Comparison of ENCODE assay signal across 1 mouse cellular context in the genomic region with DNA sequence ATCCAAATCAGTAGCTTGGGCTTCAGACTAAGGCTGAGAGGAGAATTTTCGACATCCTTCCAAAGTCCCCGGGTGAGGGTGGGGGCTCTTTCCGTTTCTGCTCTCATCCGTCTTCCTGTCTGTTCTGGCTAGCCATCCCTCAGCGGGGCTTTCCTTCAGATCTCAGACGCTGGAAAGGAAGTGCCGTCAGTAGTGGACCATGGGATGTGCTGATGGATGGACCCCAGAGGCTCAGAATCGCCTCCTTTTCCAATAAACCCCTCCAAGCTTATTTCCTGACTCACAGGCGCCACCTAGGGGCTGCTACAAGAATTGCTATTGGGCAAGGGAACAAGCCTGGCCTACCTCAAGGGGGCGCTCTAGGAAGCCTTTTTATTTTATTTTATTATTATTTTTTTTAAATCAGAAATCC.
TF ChIP-seq lines count a peak whose summit lies in the region.

No protein-coding gene starts in this region.

TF ChIP-seq in C2C12, 6 proteins besides CTCF, POLR2A, EP300 and RAD21:
- TF ChIP-seq MAX (IDR thresholded peaks at IDR 0.05) (no peak), FOSL1 (IDR thresholded peaks at IDR 0.05; ENCODE audit: insufficient read depth, low read length, poor library complexity, severe bottlenecking) (no peak), MYOG (IDR thresholded peaks at IDR 0.05; ENCODE audit: control insufficient read depth, extremely low read depth, insufficient read length) (no peak), CEBPB (IDR thresholded peaks at IDR 0.05; ENCODE audit: low read depth) (no peak), USF1 (IDR thresholded peaks at IDR 0.05; ENCODE audit: low read depth) (no peak), MYOD1 (IDR thresholded peaks at IDR 0.05; ENCODE audit: control insufficient read depth, insufficient read length, low read depth) (no peak)
